Mouse (Mus musculus) c-Kit-positive CD71-negative TER-119-negative erythroid progenitor cells, embryonic 14.5 days (primary cell): ENCODE measurements around the gene Arhgap10.

ENCODE experiments used
- DNase-seq: peaks from one replicate; pipeline ENCODE4 v3.0.0-alpha.2; 2013; ENCODE audit warnings: low read depth

The Arhgap10 gene

GRCm38 (mm10) chr8:77517301-77518200 is at the start of gene Arhgap10:
Arhgap10 (minus strand) TSS chr8:77517953.
- peak; percentile 65 for DNase-seq

GRCm38 (mm10) chr8:77561441-77561840 is 43.7 kb upstream of the Arhgap10 start:
- no peak for DNase-seq

GRCm38 (mm10) chr8:77552491-77552890 is 34.7 kb upstream of the Arhgap10 start:
- no peak for DNase-seq

- DNase-seq = peak; percentile 51
Observed at GRCm38 (mm10) chr8:77549881-77550580, 32.3 kb upstream of the Arhgap10 start.

GRCm38 (mm10) chr8:77549121-77549706 is 31.5 kb upstream of the Arhgap10 start, which contains the start of gene Prmt9:
Prmt9 (plus strand) TSS chr8:77549397.
- peak; percentile 73 for DNase-seq

- DNase-seq = no peak
Observed at GRCm38 (mm10) chr8:77545616-77546015, 27.9 kb upstream of the Arhgap10 start.

- no peak for DNase-seq
Observed at GRCm38 (mm10) chr8:77544428-77544827, 26.7 kb upstream of the Arhgap10 start.

GRCm38 (mm10) chr8:77543152-77543777 is 25.5 kb upstream of the Arhgap10 start:
- no peak for DNase-seq

GRCm38 (mm10) chr8:77538256-77538655 is 20.5 kb upstream of the Arhgap10 start:
- no peak for DNase-seq

GRCm38 (mm10) chr8:77536821-77537220 is 19.1 kb upstream of the Arhgap10 start:
- no peak for DNase-seq

- DNase-seq = no peak
Observed at GRCm38 (mm10) chr8:77535026-77535595, 17.4 kb upstream of the Arhgap10 start.

GRCm38 (mm10) chr8:77534358-77534992 is 16.7 kb upstream of the Arhgap10 start:
- DNase-seq = no peak

GRCm38 (mm10) chr8:77526130-77526529 is 8.4 kb upstream of the Arhgap10 start:
- no peak for DNase-seq

GRCm38 (mm10) chr8:77524906-77525305 is 7.2 kb upstream of the Arhgap10 start:
- no peak for DNase-seq

GRCm38 (mm10) chr8:77524018-77524615 is 6.4 kb upstream of the Arhgap10 start:
- no peak for DNase-seq

- no peak for DNase-seq
Observed at GRCm38 (mm10) chr8:77522984-77523383, 5.2 kb upstream of the Arhgap10 start.

- no peak for DNase-seq
Observed at GRCm38 (mm10) chr8:77521028-77521785, 3.5 kb upstream of the Arhgap10 start.

GRCm38 (mm10) chr8:77520601-77521000 is 2.8 kb upstream of the Arhgap10 start:
- no peak for DNase-seq

- DNase-seq = no peak
Observed at GRCm38 (mm10) chr8:77518201-77519115, 705 bp upstream of the Arhgap10 start.
